Mouse (Mus musculus): ENCODE results near the gene 2610042L04Rik. TPM values are rescaled to one million over a fixed set of nuclear protein-coding genes. Genes with fewer than 3 reads are reported as not detected.
"Not testable (repeated sequence)": the region's sequence is repeated elsewhere in the genome, so short reads cannot be mapped to it uniquely, and the experiment has no call there.

The 2610042L04Rik gene
- polyA plus RNA-seq, 1 experiment from 2014 or later = 1.3 TPM

DNA sequence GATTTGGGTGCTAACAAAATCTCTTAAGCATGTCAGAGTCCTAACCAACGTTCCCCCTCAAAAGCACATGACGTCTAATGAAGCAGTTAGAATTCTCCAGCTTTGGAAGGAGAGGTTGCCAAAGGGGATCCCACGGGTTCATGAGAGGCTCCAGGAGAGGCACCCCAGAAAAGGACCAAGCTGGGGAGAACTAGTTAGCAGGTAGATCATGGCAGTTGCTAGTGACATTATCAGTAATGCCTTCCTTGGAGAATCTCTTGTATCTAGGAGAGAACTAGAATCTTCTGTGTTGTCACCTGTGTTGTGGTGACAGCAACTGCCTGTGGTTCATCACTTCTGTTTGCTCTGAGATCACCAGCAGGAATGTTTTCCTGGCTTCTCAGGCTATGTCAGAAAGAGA, 62.7 kb downstream of the 2610042L04Rik start, which contains the start of gene Gm3159:
Gene Gm3159, plus strand, starts transcription at position 301 of the 400 bp plus-strand sequence.
- H3K27ac ChIP-seq (replicated peaks; ENCODE audit: low read depth, low read length); H3K27me3 ChIP-seq (ENCODE audit: control insufficient read depth, insufficient read depth, low read length); H3K9ac ChIP-seq (replicated peaks; ENCODE audit: low read length); H3K4me1 ChIP-seq (ENCODE audit: control insufficient read depth, insufficient read depth, low read length); ATAC-seq (replicated peaks; ENCODE audit: insufficient number of reproducible peaks, low FRiP score, low TSS enrichment, low read depth); H3K36me3 ChIP-seq (replicated peaks; ENCODE audit: control insufficient read depth, insufficient read depth, low read depth, low read length); H3K9me3 ChIP-seq (replicated peaks; ENCODE audit: control insufficient read depth, low read length); H3K4me2 ChIP-seq (ENCODE audit: low read depth, low read length); DNase-seq (ENCODE audit: low spot score); H3K4me3 ChIP-seq (ENCODE audit: low read depth, low read length): not testable (repeated sequence)
- WGBS = 71% methylated on average over 1 of the region's 3 CpGs

DNA sequence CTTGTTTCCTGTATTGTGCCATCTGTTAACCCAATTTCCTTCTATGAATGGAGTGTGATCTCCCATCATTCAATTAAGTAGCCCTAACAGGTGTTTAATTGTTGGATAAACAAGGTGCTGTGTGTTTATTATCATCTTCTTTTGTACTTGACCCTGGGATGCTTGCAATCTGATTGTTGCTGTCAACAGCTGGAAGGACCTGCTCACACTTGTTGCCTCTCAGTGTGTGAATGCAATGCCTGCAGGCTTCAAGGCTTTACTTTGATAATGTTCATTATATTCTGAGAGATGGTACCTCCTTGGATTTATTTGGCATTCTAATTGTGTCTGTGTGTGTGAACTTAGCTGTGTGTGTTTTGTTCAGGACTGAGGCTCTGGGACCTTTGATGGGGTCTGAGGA, 64.1 kb downstream of the 2610042L04Rik start:
- H3K9me3 ChIP-seq (replicated peaks; ENCODE audit: control insufficient read depth, low read length); H3K4me1 ChIP-seq (ENCODE audit: control insufficient read depth, insufficient read depth, low read length); ATAC-seq (replicated peaks; ENCODE audit: insufficient number of reproducible peaks, low FRiP score, low TSS enrichment, low read depth); H3K9ac ChIP-seq (replicated peaks; ENCODE audit: low read length); H3K27ac ChIP-seq (replicated peaks; ENCODE audit: low read depth, low read length); DNase-seq (ENCODE audit: low spot score); H3K4me3 ChIP-seq (ENCODE audit: low read depth, low read length); H3K4me2 ChIP-seq (ENCODE audit: low read depth, low read length); H3K36me3 ChIP-seq (replicated peaks; ENCODE audit: control insufficient read depth, insufficient read depth, low read depth, low read length); H3K27me3 ChIP-seq (ENCODE audit: control insufficient read depth, insufficient read depth, low read length): not testable (repeated sequence)

GRCm38 (mm10) chr14:4400115-4400789, 65.7 kb downstream of the 2610042L04Rik start:
- not testable (repeated sequence) for H3K9me3 ChIP-seq (replicated peaks; ENCODE audit: control insufficient read depth, low read length); DNase-seq (ENCODE audit: low spot score); H3K9ac ChIP-seq (replicated peaks; ENCODE audit: low read length); H3K4me2 ChIP-seq (ENCODE audit: low read depth, low read length); H3K27ac ChIP-seq (replicated peaks; ENCODE audit: low read depth, low read length); ATAC-seq (replicated peaks; ENCODE audit: insufficient number of reproducible peaks, low FRiP score, low TSS enrichment, low read depth); H3K36me3 ChIP-seq (replicated peaks; ENCODE audit: control insufficient read depth, insufficient read depth, low read depth, low read length); H3K4me1 ChIP-seq (ENCODE audit: control insufficient read depth, insufficient read depth, low read length); H3K27me3 ChIP-seq (ENCODE audit: control insufficient read depth, insufficient read depth, low read length); H3K4me3 ChIP-seq (ENCODE audit: low read depth, low read length)
- 79% methylated on average over 5 of the region's 5 CpGs for WGBS

DNA sequence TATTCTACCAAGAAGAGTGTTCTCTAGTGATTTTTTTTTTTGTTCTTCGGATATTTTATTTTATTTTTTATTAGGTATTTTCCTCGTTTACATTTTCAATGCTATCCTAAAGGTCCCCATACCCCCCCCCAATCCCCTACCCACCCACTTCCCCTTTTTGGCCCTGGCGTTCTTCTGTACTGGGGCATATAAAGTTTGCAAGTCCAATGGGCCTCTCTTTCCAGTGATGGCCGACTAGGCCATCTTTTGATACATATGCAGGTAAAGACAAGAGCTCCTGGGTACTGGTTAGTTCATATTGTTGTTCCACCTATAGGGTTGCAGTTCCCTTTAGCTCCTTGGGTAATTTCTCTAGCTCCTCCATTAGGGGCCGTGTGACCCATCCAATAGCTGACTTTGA, 66.7 kb downstream of the 2610042L04Rik start:
- H3K27ac ChIP-seq (replicated peaks; ENCODE audit: low read depth, low read length); H3K36me3 ChIP-seq (replicated peaks; ENCODE audit: control insufficient read depth, insufficient read depth, low read depth, low read length); H3K4me2 ChIP-seq (ENCODE audit: low read depth, low read length); H3K4me1 ChIP-seq (ENCODE audit: control insufficient read depth, insufficient read depth, low read length); H3K27me3 ChIP-seq (ENCODE audit: control insufficient read depth, insufficient read depth, low read length); H3K9ac ChIP-seq (replicated peaks; ENCODE audit: low read length); H3K9me3 ChIP-seq (replicated peaks; ENCODE audit: control insufficient read depth, low read length); DNase-seq (ENCODE audit: low spot score); H3K4me3 ChIP-seq (ENCODE audit: low read depth, low read length); ATAC-seq (replicated peaks; ENCODE audit: insufficient number of reproducible peaks, low FRiP score, low TSS enrichment, low read depth): not testable (repeated sequence)
- WGBS = 71% methylated on average over 4 of the region's 5 CpGs

DNA sequence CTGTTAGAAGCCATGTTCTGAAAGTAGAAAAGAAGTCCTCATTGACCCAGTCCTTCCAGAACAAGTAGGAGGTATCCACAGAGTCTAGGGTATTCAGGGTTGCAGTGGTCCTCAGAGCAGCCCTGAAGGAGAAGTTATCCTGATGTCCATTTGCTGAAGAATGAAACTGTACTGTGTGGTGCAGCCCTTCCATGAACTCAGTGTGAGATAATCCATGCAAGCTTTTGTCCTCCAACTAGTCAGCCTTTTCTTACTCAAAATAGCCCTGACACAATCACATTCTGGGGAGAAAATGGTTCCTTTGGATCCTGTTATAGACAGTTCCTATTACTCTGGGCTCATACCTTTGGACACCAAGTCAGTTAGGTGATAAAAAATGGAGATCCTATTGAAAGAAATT, 69.3 kb downstream of the 2610042L04Rik start:
- not testable (repeated sequence) for H3K9me3 ChIP-seq (replicated peaks; ENCODE audit: control insufficient read depth, low read length); H3K4me1 ChIP-seq (ENCODE audit: control insufficient read depth, insufficient read depth, low read length); H3K36me3 ChIP-seq (replicated peaks; ENCODE audit: control insufficient read depth, insufficient read depth, low read depth, low read length); H3K27me3 ChIP-seq (ENCODE audit: control insufficient read depth, insufficient read depth, low read length); H3K9ac ChIP-seq (replicated peaks; ENCODE audit: low read length); H3K4me2 ChIP-seq (ENCODE audit: low read depth, low read length); ATAC-seq (replicated peaks; ENCODE audit: insufficient number of reproducible peaks, low FRiP score, low TSS enrichment, low read depth); H3K4me3 ChIP-seq (ENCODE audit: low read depth, low read length); H3K27ac ChIP-seq (replicated peaks; ENCODE audit: low read depth, low read length); DNase-seq (ENCODE audit: low spot score)

Other genes with a start within 250 kb of the 2610042L04Rik start
- gene Gm8108, start 224.2 kb upstream of the 2610042L04Rik start, polyA plus RNA-seq (2014; fragmentation: Nextera tagmentation; extraction: Ambion mirVana) = 1.4 TPM in 1 of 2 replicates, not detected in the other
- not detected in 2 replicates for gene Gm3127, start 169.7 kb upstream of the 2610042L04Rik start, polyA plus RNA-seq (2014; fragmentation: Nextera tagmentation; extraction: Ambion mirVana)
- gene Gm2974, start 152.2 kb upstream of the 2610042L04Rik start, polyA plus RNA-seq (2014; fragmentation: Nextera tagmentation; extraction: Ambion mirVana) = 1.8 and 1.9 TPM in 2 replicates
- not detected in 2 replicates for gene Gm3138, start 85.1 kb upstream of the 2610042L04Rik start, polyA plus RNA-seq (2014; fragmentation: Nextera tagmentation; extraction: Ambion mirVana)
- gene Gm3149, start 17.5 kb upstream of the 2610042L04Rik start, polyA plus RNA-seq (2014; fragmentation: Nextera tagmentation; extraction: Ambion mirVana) = not detected in 2 replicates
- not detected in 2 replicates for gene Gm3159, start 62.8 kb downstream of the 2610042L04Rik start, polyA plus RNA-seq (2014; fragmentation: Nextera tagmentation; extraction: Ambion mirVana)
- 1.1 and 1.4 TPM in 2 replicates for gene Gm3164, start 80.7 kb downstream of the 2610042L04Rik start, polyA plus RNA-seq (2014; fragmentation: Nextera tagmentation; extraction: Ambion mirVana)
- not detected in 2 replicates for gene Gm3173, start 96.2 kb downstream of the 2610042L04Rik start, polyA plus RNA-seq (2014; fragmentation: Nextera tagmentation; extraction: Ambion mirVana)
- gene Gm3182, start 147.0 kb downstream of the 2610042L04Rik start, polyA plus RNA-seq (2014; fragmentation: Nextera tagmentation; extraction: Ambion mirVana) = not detected in 2 replicates
- gene Gm3047, start 220.6 kb downstream of the 2610042L04Rik start, polyA plus RNA-seq (2014; fragmentation: Nextera tagmentation; extraction: Ambion mirVana) = not detected in 2 replicates

Data from embryonic facial prominence, embryonic 11.5 days (tissue).